Comparison of ENCODE assay signal across 27 mouse cellular contexts in genomic region chr4:63916288-63916687, GRCm38 (mm10). TPM values are rescaled to one million over a fixed set of nuclear protein-coding genes. Genes with fewer than 3 reads are reported as not detected.
DNase-seq lines count a peak whose midpoint lies in the region; ATAC-seq lines count a peak whose summit lies in the region.
"Had no signal": no experiment of that assay in that cellular context is flagged by ENCODE, and none has a peak within 500 bp of the region (broad histone marks: within the 10 kb centered on the region; RNA-seq: fewer than 3 reads in every experiment).

No protein-coding gene starts in this region.

- no peaks in the 10 kb centered on the region for H3K27me3 ChIP-seq in heart, embryonic 10.5 days (ENCODE audit: insufficient read depth, poor library complexity, severe bottlenecking)
- H3K27me3 ChIP-seq in lung, embryonic 15.5 days, result no peaks in the 10 kb centered on the region
- H3K27me3 ChIP-seq in intestine, embryonic 15.5 days (replicated peaks), result no peaks in the 10 kb centered on the region
- no peaks in the 10 kb centered on the region for H3K27me3 ChIP-seq in forebrain, embryonic 10.5 days (ENCODE audit: poor library complexity, severe bottlenecking)
- H3K27me3 ChIP-seq: forebrain, embryonic 13.5 days; hindbrain, embryonic 13.5 days; limb, embryonic 13.5 days had no signal

- no peaks in the 10 kb centered on the region for H3K9me3 ChIP-seq in heart, embryonic 10.5 days
- H3K9me3 ChIP-seq in lung, embryonic 15.5 days, result no peaks in the 10 kb centered on the region
- H3K9me3 ChIP-seq in intestine, embryonic 15.5 days, result no peaks in the 10 kb centered on the region
- H3K9me3 ChIP-seq in forebrain, embryonic 10.5 days, result no peaks in the 10 kb centered on the region
- H3K9me3 ChIP-seq: forebrain, embryonic 13.5 days; hindbrain, embryonic 13.5 days; limb, embryonic 13.5 days had no signal

- no peaks in the 10 kb centered on the region for H3K36me3 ChIP-seq in heart, embryonic 10.5 days
- H3K36me3 ChIP-seq in lung, embryonic 15.5 days, result no peaks in the 10 kb centered on the region
- no peaks in the 10 kb centered on the region for H3K36me3 ChIP-seq in intestine, embryonic 15.5 days
- no peaks in the 10 kb centered on the region for H3K36me3 ChIP-seq in forebrain, embryonic 10.5 days (replicated peaks)
- H3K36me3 ChIP-seq: hindbrain, embryonic 13.5 days; limb, embryonic 13.5 days had no signal

- no peak overlapping the region for H3K9ac ChIP-seq in lung, embryonic 15.5 days
- no peak overlapping the region for H3K9ac ChIP-seq in intestine, embryonic 15.5 days
- H3K9ac ChIP-seq: forebrain, embryonic 13.5 days; hindbrain, embryonic 13.5 days; limb, embryonic 13.5 days had no signal

- peak; percentile 9 for DNase-seq in heart, adult 8-10 months (ENCODE audit: low spot score)
- no peak for DNase-seq in heart, embryonic 10.5 days (ENCODE audit: low spot score)
- DNase-seq in lung, adult 18-20 months, result no peak
- DNase-seq in yolk sac, embryonic 10.5 days (ENCODE audit: low spot score), result peak; percentile 6
- no peak for DNase-seq in cerebellum, postnatal 25 days
- no peak for DNase-seq in forebrain, embryonic 10.5 days (ENCODE audit: extremely low spot score, low spot score)
- DNase-seq: adrenal gland, postnatal 25 days; cerebellum, adult 18-20 months; cerebellum, postnatal 10 days; gastrocnemius, postnatal 10 days; heart, postnatal 36 days; kidney, adult 8-10 months; midbrain, embryonic 14.5 days; thymus, postnatal 25 days had no signal

- 0 out of 2 replicates have a peak overlapping the region, but pooled peaks have one; percentile 8 for H3K4me2 ChIP-seq in lung, embryonic 15.5 days
- no peak overlapping the region for H3K4me2 ChIP-seq in intestine, embryonic 15.5 days (replicated peaks)
- H3K4me2 ChIP-seq: forebrain, embryonic 13.5 days; heart, embryonic 11.5 days; hindbrain, embryonic 13.5 days; limb, embryonic 13.5 days; liver, embryonic 11.5 days had no signal

- ATAC-seq in lung, embryonic 15.5 days (ENCODE audit: borderline replicate concordance, extremely low read depth, low FRiP score, low TSS enrichment), result peak; percentile 63; the same call in 1 of the 2 replicates
- ATAC-seq in intestine, embryonic 15.5 days, result peak; percentile 45
- ATAC-seq: forebrain, embryonic 13.5 days had no signal

- H3K27ac ChIP-seq in heart, embryonic 10.5 days, result no peak overlapping the region
- H3K27ac ChIP-seq in lung, embryonic 15.5 days, result peak overlapping the region; percentile 54
- no peak overlapping the region for H3K27ac ChIP-seq in intestine, embryonic 15.5 days
- no peak overlapping the region for H3K27ac ChIP-seq in forebrain, embryonic 10.5 days
- H3K27ac ChIP-seq: forebrain, embryonic 13.5 days; hindbrain, embryonic 13.5 days; limb, embryonic 13.5 days; macrophage had no signal

- WGBS in heart, embryonic 10.5 days, result 76% methylated on average over 3 of the region's 3 CpGs
- 16% methylated on average over 3 of the region's 3 CpGs for WGBS in lung, embryonic 15.5 days
- 48% methylated on average over 3 of the region's 3 CpGs for WGBS in intestine, embryonic 15.5 days
- WGBS in forebrain, embryonic 10.5 days, result 88% methylated on average over 3 of the region's 3 CpGs

- H3K4me1 ChIP-seq in heart, embryonic 10.5 days, result no peaks in the 10 kb centered on the region
- H3K4me1 ChIP-seq in lung, embryonic 15.5 days, result peaks cover 22% of the 10 kb centered on the region
- no peaks in the 10 kb centered on the region; the same call in 1 of the 2 replicates for H3K4me1 ChIP-seq in intestine, embryonic 15.5 days (replicated peaks)
- no peaks in the 10 kb centered on the region for H3K4me1 ChIP-seq in forebrain, embryonic 10.5 days
- H3K4me1 ChIP-seq: forebrain, embryonic 13.5 days; limb, embryonic 13.5 days had no signal

- H3K4me3 ChIP-seq in heart, embryonic 10.5 days, result no peak overlapping the region
- no peak overlapping the region for H3K4me3 ChIP-seq in lung, embryonic 15.5 days
- H3K4me3 ChIP-seq in intestine, embryonic 15.5 days (replicated peaks), result no peak overlapping the region
- H3K4me3 ChIP-seq in forebrain, embryonic 10.5 days, result no peak overlapping the region
- H3K4me3 ChIP-seq: forebrain, embryonic 13.5 days; hindbrain, embryonic 13.5 days; limb, embryonic 13.5 days had no signal

RNA-seq across cellular contexts. Expression of gene Tnfsf8, which starts 55.1 kb away (rescaled TPM):
- under 1 TPM in 1 of 4 experiments, not detected in 3; 0.06 TPM for total RNA-seq in heart, adult 8-10 months (2022)
- not detected in 2 replicates for polyA plus RNA-seq in heart, embryonic 10.5 days (2016; fragmentation: Nextera tagmentation; extraction: Ambion mirVana)
- polyA plus RNA-seq in lung, embryonic 15.5 days (2015; fragmentation: Nextera tagmentation; extraction: Ambion mirVana), result 0.05 and 0.11 TPM in 2 replicates
- polyA plus RNA-seq in intestine, embryonic 15.5 days (2015; fragmentation: Nextera tagmentation; extraction: Ambion mirVana), result 0.04 and 0.06 TPM in 2 replicates
- polyA plus RNA-seq in forebrain, embryonic 10.5 days (2016; fragmentation: Nextera tagmentation; extraction: Ambion mirVana), result not detected in 2 replicates
- total RNA-seq: adrenal gland, postnatal 25 days; heart, postnatal 36 days; layer of hippocampus, postnatal 25 days; left cerebral cortex, postnatal 36 days; MEL had no signal
- polyA plus RNA-seq: forebrain, embryonic 13.5 days; heart, embryonic 11.5 days; limb, embryonic 13.5 days; liver, embryonic 11.5 days; liver, embryonic 16.5 days; neural tube, embryonic 14.5 days had no signal

Comparison
In these comparisons a context has a peak if more than half of its experiments do, and no peak if none do; other contexts are left out.
1. DNase-seq: peak in heart, adult 8-10 months (single experiment) and yolk sac, embryonic 10.5 days (single experiment); none in heart, embryonic 10.5 days (single experiment), lung, adult 18-20 months (0 of 2), cerebellum, postnatal 25 days (0 of 2) and forebrain, embryonic 10.5 days (single experiment).